11 mouse cellular contexts compared by ENCODE assay signal in the genomic region with DNA sequence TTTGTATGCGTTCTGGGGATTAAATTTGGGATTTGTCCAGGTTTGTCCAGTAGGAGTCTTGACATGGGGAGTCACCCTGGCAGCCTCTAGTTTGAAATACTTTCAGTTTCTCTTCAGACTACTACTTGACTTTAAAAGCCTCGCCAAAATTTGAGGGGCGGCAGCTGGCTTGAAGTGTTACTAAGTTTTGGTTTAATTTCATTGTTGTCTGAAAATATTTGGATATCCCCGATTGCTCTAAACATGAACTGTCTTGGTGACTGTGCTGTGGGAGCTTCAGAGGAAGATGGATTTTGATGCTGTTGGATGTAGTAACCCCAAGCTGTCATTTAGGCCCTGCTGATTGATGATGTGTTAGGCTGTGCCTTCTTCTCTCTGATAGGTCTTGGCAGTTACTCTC. TPM values are rescaled to one million over a fixed set of nuclear protein-coding genes. Genes with fewer than 3 reads are reported as not detected.
DNase-seq lines count a peak whose midpoint lies in the region; ATAC-seq and TF ChIP-seq lines count a peak whose summit lies in the region.
"Had no signal": no experiment of that assay in that cellular context is flagged by ENCODE, and none has a peak within 500 bp of the region (broad histone marks: within the 10 kb centered on the region; RNA-seq: fewer than 3 reads in every experiment).

No protein-coding gene starts in this region.

- no peak overlapping the region for H3K4me2 ChIP-seq in heart, embryonic 12.5 days
- H3K4me2 ChIP-seq in heart, embryonic 14.5 days (ENCODE audit: low read length) = 0 out of 2 replicates have a peak overlapping the region, but pooled peaks have one; percentile 8
- no peak overlapping the region for H3K4me2 ChIP-seq in forebrain, embryonic 11.5 days (ENCODE audit: low read depth, low read length, severe bottlenecking)
- H3K4me2 ChIP-seq: liver, embryonic 15.5 days had no signal

- peaks cover 9% of the 10 kb centered on the region; the same call in 1 of the 2 replicates for H3K36me3 ChIP-seq in heart, embryonic 12.5 days
- H3K36me3 ChIP-seq in heart, embryonic 14.5 days (ENCODE audit: control insufficient read depth, insufficient read depth, low read length) = no peaks in the 10 kb centered on the region
- H3K36me3 ChIP-seq in thymus, adult 2 months (ENCODE audit: control insufficient read depth, insufficient read depth, low read length) = no peaks in the 10 kb centered on the region
- H3K36me3 ChIP-seq in forebrain, embryonic 11.5 days (ENCODE audit: control insufficient read depth, insufficient read depth, low read length) = no peaks in the 10 kb centered on the region; the same call in 1 of the 2 replicates
- H3K36me3 ChIP-seq: liver, embryonic 15.5 days had no signal

- H3K27ac ChIP-seq in heart, embryonic 12.5 days (ENCODE audit: poor library complexity, severe bottlenecking) = no peak overlapping the region
- no peak overlapping the region for H3K27ac ChIP-seq in heart, embryonic 14.5 days (replicated peaks in 1 of 2; ENCODE audit: control insufficient read depth in 1 of 2, insufficient read depth in 1 of 2, low read depth in 2 of 2, low read length in 2 of 2)
- no peak overlapping the region for H3K27ac ChIP-seq in thymus, adult 2 months (ENCODE audit: control insufficient read depth, insufficient read depth, low read length)
- H3K27ac ChIP-seq in forebrain, embryonic 11.5 days (ENCODE audit: low read depth, low read length) = no peak overlapping the region
- H3K27ac ChIP-seq: liver, embryonic 15.5 days had no signal

- H3K9me3 ChIP-seq in heart, embryonic 12.5 days (replicated peaks) = no peaks in the 10 kb centered on the region
- H3K9me3 ChIP-seq in heart, embryonic 14.5 days (ENCODE audit: control insufficient read depth, low read length) = no peaks in the 10 kb centered on the region
- H3K9me3 ChIP-seq in forebrain, embryonic 11.5 days (ENCODE audit: control insufficient read depth, low read length) = no peaks in the 10 kb centered on the region
- H3K9me3 ChIP-seq: liver, embryonic 15.5 days had no signal

- TF ChIP-seq CTCF in thymus, adult 2 months (IDR thresholded peaks at IDR 0.05; ENCODE audit: borderline replicate concordance, control insufficient read depth, extremely low read depth, insufficient read depth, low read length, poor library complexity) = no peak

- peaks cover 18% of the 10 kb centered on the region for H3K4me1 ChIP-seq in heart, embryonic 12.5 days (replicated peaks)
- H3K4me1 ChIP-seq in heart, embryonic 14.5 days (ENCODE audit: control insufficient read depth in 2 of 2, insufficient read depth in 2 of 2, low read length in 2 of 2) = peaks cover 4 to 10% of the 10 kb centered on the region in 2 experiments; a peak in 3 of 4 replicates
- no peaks in the 10 kb centered on the region for H3K4me1 ChIP-seq in thymus, adult 2 months (replicated peaks; ENCODE audit: control insufficient read depth, insufficient read depth, low read length)
- no peaks in the 10 kb centered on the region for H3K4me1 ChIP-seq in forebrain, embryonic 11.5 days (replicated peaks; ENCODE audit: control insufficient read depth, insufficient read depth, low read length)
- H3K4me1 ChIP-seq: liver, embryonic 15.5 days had no signal

- WGBS in heart, embryonic 12.5 days = 63% methylated on average over 4 of the region's 4 CpGs
- WGBS in heart, embryonic 14.5 days = 63% methylated on average over 4 of the region's 4 CpGs
- 89% methylated on average over 4 of the region's 4 CpGs for WGBS in thymus, adult 2 months
- WGBS in forebrain, embryonic 11.5 days = 87% methylated on average over 4 of the region's 4 CpGs

- peak; percentile 66 for DNase-seq in heart, adult 8-10 months (ENCODE audit: low spot score)
- DNase-seq in kidney, postnatal 10 days = peak; percentile 64
- DNase-seq in lung, postnatal 4 days = peak; percentile 51 to 67
- DNase-seq in thymus, adult 18-20 months = no peak
- no peak for DNase-seq in thymus, adult 2 months
- no peak for DNase-seq in forebrain, embryonic 11.5 days (ENCODE audit: low spot score)
- DNase-seq: cerebellum, postnatal 25 days; gastrocnemius, postnatal 10 days had no signal

- H3K27me3 ChIP-seq in heart, embryonic 12.5 days (replicated peaks) = no peaks in the 10 kb centered on the region
- no peaks in the 10 kb centered on the region for H3K27me3 ChIP-seq in heart, embryonic 14.5 days (ENCODE audit: control insufficient read depth, insufficient read depth, low read length)
- H3K27me3 ChIP-seq in thymus, adult 2 months (ENCODE audit: control insufficient read depth, insufficient read depth, low read length) = no peaks in the 10 kb centered on the region
- H3K27me3 ChIP-seq in forebrain, embryonic 11.5 days (ENCODE audit: control insufficient read depth, insufficient read depth, low read length) = no peaks in the 10 kb centered on the region
- H3K27me3 ChIP-seq: liver, embryonic 15.5 days had no signal

- ATAC-seq in heart, embryonic 12.5 days (ENCODE audit: insufficient number of reproducible peaks, low FRiP score) = no peak
- no peak for ATAC-seq in heart, embryonic 14.5 days (ENCODE audit: insufficient number of reproducible peaks, insufficient read depth, low FRiP score, low read depth)
- no peak for ATAC-seq in forebrain, embryonic 11.5 days (replicated peaks; ENCODE audit: low FRiP score)

- no peak overlapping the region for H3K9ac ChIP-seq in heart, embryonic 12.5 days
- H3K9ac ChIP-seq in heart, embryonic 14.5 days (ENCODE audit: low read length) = no peak overlapping the region
- no peak overlapping the region for H3K9ac ChIP-seq in forebrain, embryonic 11.5 days (ENCODE audit: low read length)
- H3K9ac ChIP-seq: liver, embryonic 15.5 days had no signal

- H3K4me3 ChIP-seq in heart, embryonic 12.5 days = no peak overlapping the region
- no peak overlapping the region for H3K4me3 ChIP-seq in heart, embryonic 14.5 days (ENCODE audit: control insufficient read depth in 1 of 2, insufficient read depth in 1 of 2, low read depth in 1 of 2, low read length in 2 of 2)
- H3K4me3 ChIP-seq in thymus, adult 2 months (ENCODE audit: control insufficient read depth, insufficient read depth, low read length) = no peak overlapping the region
- no peak overlapping the region for H3K4me3 ChIP-seq in forebrain, embryonic 11.5 days (ENCODE audit: low read depth, low read length)
- H3K4me3 ChIP-seq: liver, embryonic 15.5 days had no signal

- no peak for TF ChIP-seq POLR2A in thymus, adult 2 months (IDR thresholded peaks at IDR 0.05; ENCODE audit: control insufficient read depth, extremely low read depth, insufficient read depth, low read length, poor library complexity)

RNA-seq across cellular contexts. Expression of gene Tsc22d1, which starts 34.2 kb away (rescaled TPM):
- 100 to 1,000 TPM; 338 to 435 (median 378) TPM for total RNA-seq in heart, adult 8-10 months (2022)
- polyA plus RNA-seq in heart, embryonic 12.5 days (2016; fragmentation: Nextera tagmentation; extraction: Ambion mirVana) = 313 and 323 TPM in 2 replicates
- 316 and 382 TPM in 2 replicates for polyA plus RNA-seq in heart, embryonic 14.5 days (2014; fragmentation: Nextera tagmentation; extraction: Ambion mirVana)
- 126 and 142 TPM in 2 replicates for polyA plus RNA-seq in thymus, adult 2 months (2012; rRNA removed)
- 484 and 510 TPM in 2 replicates for polyA plus RNA-seq in forebrain, embryonic 11.5 days (2014; fragmentation: Nextera tagmentation; extraction: Ambion mirVana)

Comparison
In these comparisons a context has a peak if more than half of its experiments do, and no peak if none do; other contexts are left out.
1. DNase-seq: peak in heart, adult 8-10 months (single experiment), kidney, postnatal 10 days (single experiment) and lung, postnatal 4 days (2 of 2); none in thymus, adult 18-20 months (0 of 2), thymus, adult 2 months (single experiment) and forebrain, embryonic 11.5 days (single experiment).